Mouse (Mus musculus) olfactory bulb, adult 2 months (tissue): ENCODE measurements around the gene Ubc. TPM values are rescaled to one million over a fixed set of nuclear protein-coding genes. Genes with fewer than 3 reads are reported as not detected.
"Not testable (repeated sequence)": the region's sequence is repeated elsewhere in the genome, so short reads cannot be mapped to it uniquely, and the experiment has no call there.

ENCODE experiments used
- H3K27ac ChIP-seq: fragments of 200-500 bp; 2 replicates; pipeline ENCODE4 v1.5.1; 2012; ENCODE audit warnings: low read depth, low read length; ENCODE audit not compliant: insufficient read depth
- H3K4me1 ChIP-seq: fragments of 200-500 bp; 2 replicates; pipeline ENCODE4 v1.6.1; 2012; ENCODE audit warnings: low read length; ENCODE audit not compliant: control insufficient read depth, insufficient read depth
- H3K4me3 ChIP-seq: fragments of 200-500 bp; 2 replicates; pipeline ENCODE4 v1.5.1; 2012; ENCODE audit warnings: mild to moderate bottlenecking, low read depth, low read length, moderate library complexity; ENCODE audit not compliant: insufficient read depth
- CTCF ChIP-seq: fragments of 200-500 bp; IDR thresholded peaks from 2 replicates; pipeline ENCODE4 v1.5.1; 2012; ENCODE audit warnings: low read depth, mild to moderate bottlenecking, low read length, moderate library complexity; ENCODE audit not compliant: insufficient read depth
- POLR2A ChIP-seq: fragments of 200-500 bp; IDR thresholded peaks from 2 replicates; pipeline ENCODE4 v1.6.1; 2012; ENCODE audit warnings: mild to moderate bottlenecking, low read depth, low read length, moderate library complexity; ENCODE audit not compliant: insufficient read depth
- WGBS: fragments of 180-500 bp; shearing (Covaris S2); methylation state at CpG from one replicate; pipeline ENCODE4 v1.1.7; 2018; 5-methylcytosine and 5-hydroxymethylcytosine counted together
- polyA plus RNA-seq: library from polyadenylated mRNA; stranded (reverse); fragments of >200 nt; gene quantifications from 2 replicates; pipeline ENCODE4 v1.2.4, GENCODE M21; 2012; ENCODE audit warnings: low replicate concordance; ENCODE audit not compliant: missing spikeins, insufficient read depth, insufficient read length

Ubc gene
- polyA plus RNA-seq, 1 experiment = 763 TPM

- H3K4me3 ChIP-seq = no peak overlapping the region
- no peak overlapping the region; the same call in 1 of the 2 replicates for H3K27ac ChIP-seq
- 51% methylated on average over 4 of the region's 4 CpGs for WGBS
- TF ChIP-seq POLR2A (no peak), CTCF (no peak)
- no peaks in the 10 kb centered on the region for H3K4me1 ChIP-seq
Measured at GRCm38 (mm10) chr5:125413763-125414162, 23.8 kb upstream of the Ubc start.

GRCm38 (mm10) chr5:125412536-125412935, 22.5 kb upstream of the Ubc start:
- H3K27ac ChIP-seq, H3K4me1 ChIP-seq, H3K4me3 ChIP-seq: not testable (repeated sequence)
- WGBS = 87% methylated on average over 8 of the region's 8 CpGs

DNA sequence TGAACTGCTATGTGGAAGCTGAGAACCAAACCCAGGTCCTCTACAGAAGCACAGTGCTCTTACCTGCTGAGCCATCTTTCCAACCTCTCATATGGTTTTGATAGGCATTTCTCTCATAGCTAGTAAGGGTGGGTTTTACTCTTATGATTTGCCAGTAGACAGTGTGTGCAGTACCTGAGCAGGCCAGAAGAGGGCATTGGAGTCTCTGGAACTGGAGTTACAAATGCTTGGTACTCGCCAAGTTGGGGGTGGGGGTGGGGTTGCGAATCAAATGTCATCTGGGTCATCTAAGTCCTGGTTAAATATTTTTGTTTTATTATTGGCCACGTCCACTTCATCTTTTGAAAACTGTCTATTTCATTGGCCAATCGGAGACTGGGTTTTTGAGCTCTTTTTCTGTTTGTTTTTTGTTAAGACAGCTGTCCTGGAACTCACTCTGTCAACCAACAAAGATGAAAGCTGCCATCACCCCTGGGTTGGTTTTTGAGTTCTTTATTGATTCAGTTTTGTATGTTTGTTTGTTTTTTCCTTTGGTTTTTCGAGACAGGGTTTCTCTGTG, 22.0 kb upstream of the Ubc start:
- H3K4me1 ChIP-seq = peaks cover 8% of the 10 kb centered on the region
- no peak for TF ChIP-seq POLR2A
- no peak for TF ChIP-seq CTCF
- no peak overlapping the region for H3K27ac ChIP-seq
- 59% methylated on average over 5 of the region's 5 CpGs for WGBS
- H3K4me3 ChIP-seq = no peak overlapping the region

- TF ChIP-seq POLR2A = no peak
- TF ChIP-seq CTCF = no peak
- H3K4me1 ChIP-seq = peaks cover 19% of the 10 kb centered on the region
- H3K4me3 ChIP-seq = no peak overlapping the region
- peak overlapping the region; percentile 41; the same call in 1 of the 2 replicates for H3K27ac ChIP-seq
- 30% methylated on average over 20 of the region's 20 CpGs for WGBS
Measured at GRCm38 (mm10) chr5:125409348-125410090, 19.5 kb upstream of the Ubc start.

DNA sequence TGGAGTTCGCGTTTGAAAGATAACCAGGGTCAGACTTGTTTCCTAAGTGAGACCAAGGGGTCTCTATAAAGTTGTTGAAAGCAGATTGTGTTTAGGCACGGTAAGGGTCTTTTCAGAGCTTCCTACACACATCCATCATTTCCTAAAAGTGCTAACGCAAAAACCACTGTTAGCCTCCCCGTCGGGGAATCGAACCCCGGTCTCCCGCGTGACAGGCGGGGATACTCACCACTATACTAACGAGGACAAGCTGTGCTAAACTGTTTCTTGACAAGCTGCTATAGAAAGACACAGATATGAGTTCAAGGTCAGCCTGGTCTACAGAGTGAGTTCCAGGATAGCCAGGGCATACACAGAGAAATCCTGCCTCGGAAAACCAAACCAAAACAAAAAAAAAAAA, 18.8 kb upstream of the Ubc start:
- peaks cover 20% of the 10 kb centered on the region for H3K4me1 ChIP-seq
- WGBS = 9% methylated on average over 13 of the region's 13 CpGs
- H3K4me3 ChIP-seq = no peak overlapping the region
- H3K27ac ChIP-seq = peak overlapping the region; percentile 41; the same call in 1 of the 2 replicates
- TF ChIP-seq POLR2A (no peak), CTCF (no peak)

DNA sequence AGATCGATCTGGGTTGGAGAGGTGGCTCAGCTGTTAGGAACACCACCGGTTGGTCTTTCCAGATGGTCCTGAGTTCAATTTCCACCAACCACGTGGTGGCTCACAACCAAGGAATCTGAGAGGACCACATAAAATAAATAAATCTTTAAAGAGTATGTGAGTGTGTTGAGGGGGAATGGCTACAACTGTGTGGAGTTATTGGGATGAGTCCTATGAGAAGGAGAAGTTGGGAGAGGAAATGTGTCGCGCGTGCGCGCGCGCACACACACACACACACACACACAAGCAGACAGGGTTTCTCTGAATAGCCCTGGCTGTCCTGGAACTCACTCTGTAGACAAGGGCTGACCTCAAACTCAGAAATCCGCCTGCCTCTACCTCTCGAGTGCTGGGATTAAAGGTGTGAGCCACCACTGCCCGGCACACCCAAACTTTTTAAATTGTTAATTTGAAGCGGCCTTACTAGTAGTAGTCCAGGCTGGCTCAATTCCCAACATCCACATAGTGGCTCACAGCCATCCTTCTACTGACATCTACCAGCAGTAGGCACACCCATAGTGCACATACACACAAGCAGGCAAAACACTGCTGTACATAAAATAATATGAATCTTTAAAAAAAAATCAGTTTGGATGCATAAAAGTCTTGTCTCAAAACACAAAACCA, 18.0 kb upstream of the Ubc start:
- Histone ChIP-seq H3K27ac (no peak overlapping the region), H3K4me3 (no peak overlapping the region), H3K4me1 (peaks cover 20% of the 10 kb centered on the region)
- TF ChIP-seq CTCF (no peak), POLR2A (no peak)
- whole genome bisulfite sequencing = 83% methylated on average over 14 of the region's 14 CpGs

DNA sequence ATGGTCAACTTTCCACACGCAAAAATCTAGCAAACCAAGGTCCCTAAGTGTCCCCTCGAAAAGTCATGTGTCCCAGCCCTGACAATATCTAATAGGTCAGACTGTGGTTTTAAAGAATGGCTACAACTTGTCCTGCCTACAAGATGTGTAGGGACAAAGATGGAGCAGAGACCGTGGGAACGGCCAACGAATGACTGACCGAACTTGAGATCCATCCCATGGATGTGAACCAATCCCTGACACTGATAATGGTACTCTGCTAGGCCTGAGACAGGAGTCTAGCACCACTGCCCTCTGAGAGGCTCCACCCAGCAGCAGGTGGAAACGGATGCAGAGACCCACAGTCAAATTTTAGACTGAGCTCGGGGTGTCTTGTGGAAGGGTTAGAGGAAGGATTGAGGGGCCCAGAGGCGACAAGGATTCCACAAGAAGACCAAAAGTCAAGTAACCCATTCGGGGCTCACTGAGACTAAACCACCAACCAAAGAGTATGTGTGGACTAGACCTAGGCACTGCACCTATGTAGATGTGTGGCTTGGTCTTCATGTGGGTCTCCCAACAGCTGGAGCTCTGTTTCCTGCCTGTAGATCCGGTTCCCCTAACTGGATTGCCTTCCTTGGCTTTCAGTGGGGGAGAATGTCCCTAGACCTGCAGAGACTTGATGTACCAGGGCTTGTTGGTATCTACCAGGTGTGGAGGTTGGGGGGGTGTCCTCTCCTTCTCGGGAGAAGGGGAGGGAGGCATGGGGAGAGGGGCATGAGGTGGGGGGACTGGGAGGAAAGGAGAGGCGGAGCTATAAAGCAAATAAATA, 17.2 kb upstream of the Ubc start:
- 57% methylated on average over 13 of the region's 13 CpGs for WGBS
- TF ChIP-seq POLR2A (no peak), CTCF (no peak)
- H3K4me1 ChIP-seq = peaks cover 20% of the 10 kb centered on the region
- no peak overlapping the region for H3K27ac ChIP-seq
- peak overlapping the region; percentile 60 for H3K4me3 ChIP-seq

- peak overlapping the region; percentile 60 for H3K4me3 ChIP-seq
- TF ChIP-seq CTCF = no peak
- no peak for TF ChIP-seq POLR2A
- peak overlapping the region; percentile 92 for H3K27ac ChIP-seq
- H3K4me1 ChIP-seq = peaks cover 20% of the 10 kb centered on the region
- WGBS = 5% methylated on average over 20 of the region's 20 CpGs
Measured at GRCm38 (mm10) chr5:125406322-125407016, 16.5 kb upstream of the Ubc start.
